Mouse (Mus musculus) mouse trophoblast stem cell (cell line): Measurements from ENCODE around the gene Mdk.

ENCODE experiments used
- in situ Hi-C, 2 experiments: fragments of 300-500 bp; cut with MseI, MboI; formaldehyde crosslinking; loops; 2 replicates in 1 of 2; 3 replicates in 1 of 2; pipeline ENCODE4 v1.15.1; 2025

Gene Mdk

DNA sequence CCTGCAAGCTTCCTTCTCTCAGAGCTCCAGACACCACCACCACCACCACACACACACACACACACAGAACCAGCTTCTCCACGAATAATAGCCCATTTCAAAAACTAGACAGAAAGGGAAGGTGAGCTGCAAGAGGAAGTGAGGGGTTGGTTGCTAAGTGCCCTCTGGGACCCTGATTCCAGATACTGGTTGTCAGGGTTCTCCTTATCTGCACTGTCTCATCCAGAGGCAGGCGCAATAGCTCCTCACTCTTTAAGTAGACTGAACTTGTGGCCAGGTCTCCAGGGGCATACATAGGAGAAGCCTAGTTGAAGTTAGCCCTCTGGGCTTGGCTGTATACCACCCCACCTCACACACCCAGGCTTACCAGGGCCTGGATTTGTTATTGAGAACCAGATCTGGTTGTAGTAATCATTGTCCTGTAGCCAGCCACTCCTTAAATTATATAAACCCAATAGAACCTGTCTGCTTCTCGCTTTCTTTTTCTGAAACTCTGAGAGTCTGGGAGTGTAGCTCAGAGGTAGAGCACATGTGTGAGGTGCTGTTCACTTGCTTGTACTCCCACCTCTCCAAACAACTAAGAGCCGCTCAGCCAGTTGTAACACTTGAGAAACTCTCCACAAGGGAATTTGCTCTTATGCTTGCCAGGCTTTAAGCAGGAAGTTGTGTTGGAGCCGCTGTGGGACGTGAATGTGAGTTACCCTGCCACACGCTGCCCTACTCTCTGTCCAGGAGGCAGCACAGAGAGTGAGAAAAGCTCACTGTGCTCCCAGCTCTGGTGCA, 18.6 kb downstream of the Mdk start:
- in situ Hi-C loops: no loop called here

DNA sequence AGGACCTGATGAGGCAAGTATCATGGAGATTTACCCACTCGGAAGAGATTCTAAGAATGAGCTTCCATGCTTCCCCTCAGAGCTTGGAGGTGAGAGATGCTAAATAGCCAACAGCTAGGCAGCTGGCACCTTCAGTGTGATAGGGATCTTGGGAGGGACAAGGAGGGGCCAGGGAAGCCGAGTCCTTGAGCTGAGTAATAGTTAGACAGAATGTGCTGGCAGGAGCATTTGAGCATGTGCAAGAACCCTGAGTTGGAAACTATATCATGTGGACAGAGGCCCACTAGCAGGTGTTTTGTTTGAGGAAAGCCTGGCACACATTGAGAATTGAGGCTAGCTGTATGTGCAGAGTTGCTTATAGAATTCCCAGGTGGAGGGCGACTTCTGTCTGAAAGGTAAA, 19.5 kb downstream of the Mdk start:
- in situ Hi-C loops: no loop called here

DNA sequence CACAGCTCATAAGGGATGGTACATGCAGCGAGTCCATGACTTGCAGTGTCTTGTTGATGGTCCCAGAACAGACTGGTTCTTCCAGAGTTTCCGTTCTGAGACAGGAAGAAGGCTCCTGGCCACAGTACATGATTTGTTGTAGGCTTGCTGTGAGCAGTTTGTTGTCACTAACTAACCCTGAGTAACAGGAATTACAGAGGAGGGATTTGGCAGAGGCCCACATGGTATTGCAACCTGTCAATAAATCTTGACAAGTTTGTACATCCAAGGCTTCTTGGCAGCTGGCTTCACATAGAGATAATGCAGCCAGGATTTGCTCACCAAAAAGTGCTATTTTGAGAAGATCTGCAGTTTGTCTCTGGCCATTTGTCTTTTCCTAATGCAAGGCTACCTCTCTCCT, 26.0 kb downstream of the Mdk start:
- in situ Hi-C loops: no loop called here

DNA sequence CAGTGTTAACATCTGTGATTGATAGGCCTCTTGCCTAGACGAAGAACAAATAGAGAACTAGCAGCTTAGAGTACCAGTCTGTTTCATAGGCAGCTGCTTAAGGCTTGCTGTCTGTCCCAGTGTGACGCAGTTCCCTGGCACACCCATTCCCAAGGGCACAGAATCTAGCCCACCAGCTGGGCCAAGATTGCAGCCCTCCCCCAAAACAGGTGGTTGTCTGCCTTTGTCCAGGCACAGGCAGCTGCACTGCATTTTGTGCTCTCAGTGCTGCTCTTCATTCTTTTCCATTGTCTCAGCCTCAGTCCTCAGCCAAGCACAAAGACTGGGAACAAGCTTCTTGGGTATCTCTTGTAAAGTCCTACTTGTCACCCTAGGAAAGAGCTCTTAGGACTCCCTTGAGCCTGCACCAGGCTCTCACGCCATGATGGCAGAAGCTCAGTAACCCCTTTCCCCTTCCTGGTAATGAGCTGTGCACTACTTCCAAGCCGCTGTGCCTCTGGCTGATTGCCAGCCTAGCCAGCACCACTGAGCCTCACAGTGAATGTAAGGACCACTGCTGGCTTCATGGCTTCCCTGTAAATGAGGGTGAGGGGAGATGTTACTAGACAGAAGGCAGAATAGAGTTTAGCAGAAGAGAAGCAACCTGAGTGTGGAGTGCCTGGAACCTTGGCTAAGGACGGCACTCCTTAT, 27.3 kb downstream of the Mdk start:
- in situ Hi-C loops: no loop called here

DNA sequence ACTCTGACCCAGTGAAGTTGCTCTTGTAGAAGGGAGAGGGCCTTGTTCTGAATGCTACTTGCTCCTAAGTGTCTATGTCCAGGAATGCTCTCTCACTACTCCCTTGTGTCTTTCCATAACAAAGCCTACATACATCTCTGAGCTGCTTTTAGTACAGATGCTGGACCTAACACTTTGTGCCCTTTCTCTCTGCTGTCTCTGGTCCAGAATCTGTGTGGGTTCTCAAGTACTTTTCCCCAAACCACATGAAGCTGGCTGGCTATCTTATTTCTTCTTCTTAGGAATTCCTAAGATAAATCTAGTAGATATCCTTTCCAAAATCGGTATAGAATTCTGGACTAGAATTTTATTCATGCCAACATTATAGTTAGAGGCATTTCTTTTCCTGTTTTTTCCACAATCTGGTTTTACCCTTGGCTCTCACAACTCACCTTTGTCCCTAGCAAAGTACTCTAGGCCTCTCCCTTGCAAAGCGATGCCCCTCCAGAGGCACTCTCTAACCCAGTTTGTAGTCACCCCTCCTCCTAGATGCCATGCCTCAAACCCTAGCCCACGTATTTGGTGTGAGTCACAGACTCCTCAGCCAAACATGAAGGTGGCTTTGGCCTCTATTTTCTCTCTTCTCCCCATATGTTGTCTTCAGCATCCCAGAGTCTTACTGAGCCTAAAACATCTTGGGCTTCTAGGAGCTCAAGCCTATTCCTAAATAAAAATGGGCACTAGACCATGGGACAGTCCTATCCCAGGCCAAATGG, 28.7 kb downstream of the Mdk start:
- in situ Hi-C loops: no loop called here

DNA sequence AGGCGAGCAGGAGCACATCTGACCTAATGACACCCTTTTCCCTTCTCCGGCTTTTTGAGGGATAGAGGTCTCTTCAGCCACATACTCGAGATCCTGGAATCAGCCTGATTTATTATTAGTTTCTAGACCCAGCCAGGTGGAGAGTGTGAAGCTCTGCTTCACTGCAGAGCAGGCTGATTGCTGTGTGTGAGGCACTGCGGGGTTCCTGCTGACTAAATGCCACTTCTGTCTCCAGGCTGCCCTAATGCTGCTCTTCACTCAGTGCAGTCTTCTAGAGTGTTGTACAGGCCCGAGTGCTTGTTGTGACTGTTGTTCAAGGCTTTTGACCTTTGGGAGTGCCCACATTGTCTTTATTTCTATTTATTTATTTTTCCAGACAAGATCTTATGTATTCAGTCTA, 29.8 kb downstream of the Mdk start:
- in situ Hi-C loops: no loop called here

DNA sequence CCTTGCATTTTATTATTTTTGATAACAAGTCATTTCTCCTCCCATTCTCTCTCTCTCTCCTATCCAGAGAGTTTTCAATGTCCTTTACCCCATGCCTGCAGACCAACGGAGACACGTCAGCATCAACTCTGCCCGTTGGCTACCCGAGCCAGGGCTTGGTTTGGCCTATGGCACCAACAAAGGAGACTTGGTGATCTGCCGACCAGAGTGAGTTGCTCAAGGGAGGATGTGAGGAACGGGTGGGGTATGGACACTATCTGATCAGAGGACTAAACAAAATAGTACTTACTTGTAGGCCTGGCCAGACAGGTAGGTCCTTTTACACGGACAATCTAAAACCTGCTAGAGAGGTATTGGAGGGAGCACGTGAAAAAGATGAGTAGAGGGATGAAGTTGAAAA, 31.7 kb downstream of the Mdk start:
- in situ Hi-C loops: no loop called here

DNA sequence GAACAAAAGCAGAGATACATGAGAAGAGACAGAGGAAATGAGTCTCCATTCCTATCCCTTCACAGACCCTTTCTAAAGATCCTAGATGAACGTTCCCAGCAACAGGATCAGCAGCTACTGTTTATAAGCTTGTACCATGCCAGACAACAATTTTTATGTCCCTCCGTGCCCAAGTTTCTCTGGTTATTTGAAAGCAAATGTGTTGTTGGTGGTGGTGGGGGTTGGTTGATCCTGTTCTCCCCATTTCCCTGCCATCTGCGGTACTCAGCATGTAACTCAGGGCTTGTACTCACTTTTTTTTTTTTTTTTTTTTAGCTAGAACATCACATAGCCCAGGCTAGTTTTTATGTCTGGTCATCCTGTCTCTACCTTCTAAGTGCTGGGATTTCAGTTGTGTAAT, 33.0 kb downstream of the Mdk start:
- in situ Hi-C loops: no loop called here

DNA sequence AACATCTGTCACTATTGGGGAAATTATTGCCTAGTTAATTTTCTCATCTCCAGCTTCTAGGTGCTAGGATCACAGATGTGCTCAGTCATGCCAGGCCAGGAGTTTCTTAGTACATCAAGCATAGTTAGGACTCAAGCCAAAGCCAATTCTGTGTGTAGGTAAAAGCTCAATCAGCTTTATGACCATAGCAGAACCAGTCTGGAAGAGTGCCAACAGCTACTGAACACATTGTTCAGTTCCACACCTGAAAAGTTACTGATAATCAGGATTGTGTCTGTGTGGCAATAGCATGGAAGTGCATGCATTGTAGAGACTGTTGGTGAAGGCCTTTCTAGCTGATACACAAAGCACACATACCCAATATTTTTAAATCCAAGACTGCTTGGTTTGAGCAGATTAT, 34.1 kb downstream of the Mdk start:
- in situ Hi-C loops: no loop called here

DNA sequence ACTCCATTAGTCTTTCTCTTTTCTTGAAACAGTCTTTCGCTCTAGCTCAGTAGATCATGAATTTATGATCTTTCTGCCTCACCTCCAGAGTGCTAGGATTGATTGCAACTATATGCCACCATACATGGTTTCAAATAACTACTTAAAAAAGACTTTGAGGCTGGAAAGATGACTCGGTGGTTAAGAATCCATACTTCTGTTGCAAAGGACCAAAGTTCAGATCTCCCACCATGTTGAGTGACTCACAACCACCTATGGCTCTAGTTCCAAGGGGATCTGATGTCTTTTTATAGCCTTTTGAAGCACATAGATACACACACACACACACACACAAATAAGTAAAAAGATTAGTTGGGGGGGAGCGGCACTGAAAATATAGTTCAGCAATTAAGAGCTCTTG, 36.7 kb downstream of the Mdk start:
- in situ Hi-C loops: no loop called here

DNA sequence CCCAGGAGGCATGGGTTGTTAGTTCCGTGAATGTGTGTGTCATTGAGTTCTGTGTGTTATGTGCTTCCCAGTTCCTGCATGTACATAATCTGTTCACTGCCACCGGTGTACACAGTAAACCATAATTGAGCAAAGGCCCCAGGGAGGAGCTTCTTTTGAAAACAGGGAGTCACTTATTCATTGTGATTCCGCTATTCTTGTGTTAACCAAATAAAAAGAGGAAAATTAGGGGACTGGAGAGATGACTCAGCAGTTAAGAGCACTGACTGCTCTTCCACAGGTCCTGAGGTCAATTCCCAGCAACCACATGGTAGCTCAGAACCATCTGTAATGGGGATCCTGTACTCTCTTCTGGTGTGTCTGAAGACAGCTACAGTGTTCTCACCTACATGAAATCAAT, 37.4 kb downstream of the Mdk start:
- in situ Hi-C loops: no loop called here

DNA sequence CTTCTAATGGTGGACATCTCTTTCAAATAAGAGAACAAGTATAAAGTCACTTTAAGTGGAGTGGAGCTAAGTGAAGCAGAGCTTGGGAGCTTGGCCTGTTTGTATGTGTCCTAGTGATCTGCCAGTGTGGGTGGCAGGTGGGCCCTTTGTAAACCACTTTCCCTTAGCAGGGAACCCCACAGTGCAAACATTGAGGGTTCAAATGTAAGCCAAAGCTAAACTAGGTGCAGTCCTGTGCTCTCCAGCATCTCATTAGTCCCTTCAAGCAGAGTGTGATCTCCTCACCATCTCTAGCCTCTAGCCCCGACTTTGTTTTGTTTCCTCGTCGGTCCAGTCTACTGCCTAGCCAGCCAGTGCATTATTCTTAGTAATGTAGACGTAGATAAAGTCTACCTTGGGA, 47.5 kb downstream of the Mdk start:
- in situ Hi-C loops: no loop called here

DNA sequence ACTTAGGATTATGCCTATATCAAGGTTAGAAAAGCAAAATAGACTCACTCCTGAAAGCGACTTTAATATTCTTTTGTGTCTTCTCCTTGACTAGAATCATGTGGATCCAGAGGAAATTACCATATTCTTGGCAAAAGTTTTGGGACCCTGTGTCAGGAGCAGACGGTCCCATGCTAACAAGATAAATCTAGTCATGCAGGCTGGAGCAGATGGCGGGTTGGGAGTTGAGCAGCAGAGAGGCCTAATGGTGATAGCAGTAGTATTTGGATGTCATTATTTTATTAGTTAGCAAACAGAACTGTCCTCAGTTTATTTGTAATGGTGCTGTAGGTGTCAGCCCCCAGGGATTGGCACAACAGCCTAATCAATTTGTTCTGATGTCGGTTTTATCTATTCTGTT, 48.1 kb downstream of the Mdk start:
- in situ Hi-C loops: no loop called here
